Mouse (Mus musculus): Measurements from ENCODE around the gene Txn2. TPM values are rescaled to one million over a fixed set of nuclear protein-coding genes. Genes with fewer than 3 reads are reported as not detected.

Gene Txn2
- polyA plus RNA-seq (2017; shearing (Covaris generic)), result 229 TPM

GRCm38 (mm10) chr15:77928673-77929331 is at the start of gene Txn2:
TSS of gene Txn2 (minus strand) at chr15:77929006.

GRCm38 (mm10) chr15:77970470-77971292 is 41.9 kb upstream of the Txn2 start, which contains the start of gene Eif3d:
TSS of gene Eif3d (minus strand) at chr15:77970813.

GRCm38 (mm10) chr15:77956404-77956901 is 27.6 kb upstream of the Txn2 start, which contains the start of gene Foxred2:
TSS of gene Foxred2 (minus strand) at chr15:77956722.

Other genes starting within 250 kb of the Txn2 start
- 79.7 TPM for gene Apol7e, start 230.1 kb downstream of the Txn2 start, polyA plus RNA-seq (2017; shearing (Covaris generic))
- 17.0 TPM for gene Apol9b, start 200.0 kb downstream of the Txn2 start, polyA plus RNA-seq (2017; shearing (Covaris generic))
- gene Apol8, start 172.0 kb downstream of the Txn2 start, polyA plus RNA-seq (2017; shearing (Covaris generic)), result 0.20 TPM
- gene Myh9, start 86.8 kb downstream of the Txn2 start, polyA plus RNA-seq (2017; shearing (Covaris generic)), result 477 TPM
- gene Foxred2, start 27.7 kb upstream of the Txn2 start, polyA plus RNA-seq (2017; shearing (Covaris generic)), result 4.9 TPM
- 221 TPM for gene Eif3d, start 41.8 kb upstream of the Txn2 start, polyA plus RNA-seq (2017; shearing (Covaris generic))
- gene Cacng2, start 191.0 kb upstream of the Txn2 start, polyA plus RNA-seq (2017; shearing (Covaris generic)), result not detected
- gene Ift27, start 245.1 kb upstream of the Txn2 start, polyA plus RNA-seq (2017; shearing (Covaris generic)), result 67.5 TPM

All from activated CD4-positive, CD25-positive, alpha-beta regulatory T cell, adult 9 weeks (primary cell).